Mouse (Mus musculus) E14TG2a.4 (cell line): Measurements from ENCODE around the gene Gm20388.

Source experiments
- CTCF ChIP-seq: conservative IDR thresholded peaks from 2 replicates; pipeline ENCODE4 v1.5.1; 2014; ENCODE audit warnings: low read length
- NANOG ChIP-seq: IDR thresholded peaks from 2 replicates; pipeline ENCODE4 v1.6.1; 2014; ENCODE audit warnings: borderline replicate concordance, low read length, mixed read lengths
- POU5F1 ChIP-seq: IDR thresholded peaks from 2 replicates; pipeline ENCODE4 v1.6.1; 2014; ENCODE audit warnings: low read length, borderline replicate concordance

GRCm38 (mm10) chr8:120580336-120581000, 669.8 kb downstream of the Gm20388 start:
- TF ChIP-seq CTCF (no peak), NANOG (no peak), POU5F1 (no peak)
